Mouse (Mus musculus): ENCODE results near the gene Efcab12. TPM values are rescaled to one million over a fixed set of nuclear protein-coding genes. Genes with fewer than 3 reads are reported as not detected.

The Efcab12 gene
- polyA plus RNA-seq (2012; rRNA removed), result 0.12 and 0.13 TPM in 2 replicates

DNA sequence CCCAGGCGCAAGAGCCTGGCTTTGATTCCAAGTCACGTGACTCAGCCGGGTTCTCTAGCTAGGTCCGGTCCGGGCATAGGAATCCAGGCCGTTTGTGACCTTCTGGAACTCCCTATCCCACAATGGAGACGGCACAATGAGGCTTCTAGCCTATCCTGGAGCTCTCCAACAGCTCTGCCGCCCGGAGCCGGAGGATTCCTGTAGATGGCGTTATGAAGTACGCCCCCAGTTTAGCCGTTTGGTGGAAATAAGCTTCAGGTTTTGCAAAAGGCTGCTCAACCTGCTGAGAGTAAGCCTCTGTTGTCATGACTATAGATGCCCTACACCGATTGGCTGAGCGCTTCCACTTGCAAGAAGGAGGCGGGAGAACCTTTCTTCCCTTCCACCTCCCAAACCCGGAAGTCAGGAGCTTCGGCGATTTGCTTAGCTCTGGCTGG lies at the start of gene Efcab12:
Gene Efcab12 (minus strand): TSS at position 252 of the 437 bp plus-strand sequence.

DNA sequence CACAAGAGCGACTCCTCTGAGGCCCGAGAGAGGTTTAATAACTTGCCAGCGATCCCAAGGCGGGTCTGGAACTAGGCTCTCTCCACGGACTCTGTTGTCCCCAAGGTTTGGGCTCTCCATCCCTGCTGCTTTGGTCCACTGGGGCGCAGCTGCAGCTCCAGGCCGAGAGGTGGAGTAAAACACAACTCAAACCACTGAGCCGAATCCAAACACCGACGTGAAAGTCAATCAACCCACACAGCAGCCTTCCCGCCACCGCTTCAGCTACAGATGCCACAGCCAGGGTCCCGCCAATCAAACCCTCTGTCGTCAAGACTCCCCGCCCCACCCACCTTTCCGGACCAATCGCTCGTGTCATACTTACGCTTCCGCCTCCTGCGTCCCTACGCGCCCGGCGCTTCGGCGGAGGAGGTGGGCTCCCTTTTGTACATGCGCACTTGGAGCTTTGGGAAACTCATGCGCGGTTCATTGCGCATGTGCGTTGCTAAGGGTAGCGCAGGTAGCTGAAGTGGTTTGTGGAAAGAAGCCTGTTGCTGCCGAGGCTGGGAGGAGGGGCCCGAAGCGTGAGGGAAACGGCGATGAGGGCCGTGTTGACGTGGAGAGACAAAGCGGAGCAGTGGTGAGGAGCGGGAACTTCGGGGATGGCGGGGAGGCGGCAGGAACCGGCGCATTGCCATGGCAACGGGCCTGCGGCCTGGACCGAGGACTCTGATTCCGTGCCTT lies 15.0 kb upstream of the Efcab12 start, which contains the start of the genes Mbd4 and Ift122:
Gene Mbd4 (minus strand): TSS at position 281 of the 723 bp plus-strand sequence.
Gene Ift122 (plus strand): TSS at position 380 of the 723 bp plus-strand sequence.

DNA sequence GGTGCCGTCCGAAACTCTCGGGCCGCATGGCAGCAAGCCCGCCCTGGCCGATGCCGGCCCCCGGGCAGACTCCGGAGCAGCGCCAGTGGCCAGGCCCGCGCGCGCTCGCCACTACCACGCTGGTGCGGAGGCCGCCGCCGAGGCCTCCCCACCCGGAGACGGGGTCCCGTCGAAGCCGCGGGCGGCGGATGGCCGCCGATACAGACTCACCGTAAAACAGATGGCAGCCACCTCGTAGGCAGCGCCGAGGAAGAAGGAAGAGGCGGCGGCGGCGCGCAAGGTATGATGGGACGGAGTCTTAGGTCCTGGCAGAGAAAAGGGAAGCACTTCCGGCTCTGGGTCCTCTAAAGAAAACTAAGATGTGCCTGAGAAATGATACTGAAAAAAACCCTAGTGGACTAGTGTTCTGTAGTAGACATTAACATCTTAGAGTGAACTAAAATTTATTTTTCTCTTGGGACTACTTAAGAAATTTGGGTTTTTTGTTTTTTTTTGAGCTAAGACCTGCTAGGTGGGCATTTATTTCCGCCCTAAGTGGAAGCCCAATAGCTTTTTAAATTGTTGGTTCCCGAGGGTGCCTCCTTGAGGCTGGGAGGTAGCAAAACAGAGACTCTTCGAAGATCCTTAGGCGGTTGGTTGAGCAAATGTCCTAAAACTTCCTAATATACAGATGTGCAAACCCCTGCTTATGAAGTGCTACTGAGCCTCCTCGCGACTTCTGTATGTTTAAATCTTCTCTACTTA lies 29.6 kb downstream of the Efcab12 start, which contains the start of gene Rpl32:
Gene Rpl32 (minus strand): TSS at position 260 of the 744 bp plus-strand sequence.

DNA sequence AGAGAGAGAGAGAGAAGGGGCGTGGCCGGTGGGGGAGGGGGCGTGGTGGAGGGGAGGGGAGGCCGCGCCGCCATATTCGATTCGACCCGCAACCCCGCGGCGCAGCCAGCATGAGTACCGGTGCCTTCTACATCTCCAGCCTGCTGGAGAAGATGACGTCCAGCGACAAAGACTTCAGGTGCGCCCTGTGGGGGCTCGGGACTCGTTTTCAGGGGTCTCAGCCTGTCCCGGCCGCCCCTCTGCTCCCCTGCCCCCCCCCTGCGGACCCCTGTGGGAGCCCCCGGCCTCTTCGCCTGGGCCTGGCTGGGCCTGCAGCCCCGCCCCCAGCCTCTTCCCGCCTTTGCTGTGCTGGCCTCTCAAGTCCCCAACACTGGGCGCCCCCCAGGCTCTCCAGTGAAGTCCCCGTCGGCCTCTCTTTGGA lies 63.7 kb downstream of the Efcab12 start, which contains the start of gene Cand2:
Gene Cand2 (plus strand): TSS at position 38 of the 421 bp plus-strand sequence.

DNA sequence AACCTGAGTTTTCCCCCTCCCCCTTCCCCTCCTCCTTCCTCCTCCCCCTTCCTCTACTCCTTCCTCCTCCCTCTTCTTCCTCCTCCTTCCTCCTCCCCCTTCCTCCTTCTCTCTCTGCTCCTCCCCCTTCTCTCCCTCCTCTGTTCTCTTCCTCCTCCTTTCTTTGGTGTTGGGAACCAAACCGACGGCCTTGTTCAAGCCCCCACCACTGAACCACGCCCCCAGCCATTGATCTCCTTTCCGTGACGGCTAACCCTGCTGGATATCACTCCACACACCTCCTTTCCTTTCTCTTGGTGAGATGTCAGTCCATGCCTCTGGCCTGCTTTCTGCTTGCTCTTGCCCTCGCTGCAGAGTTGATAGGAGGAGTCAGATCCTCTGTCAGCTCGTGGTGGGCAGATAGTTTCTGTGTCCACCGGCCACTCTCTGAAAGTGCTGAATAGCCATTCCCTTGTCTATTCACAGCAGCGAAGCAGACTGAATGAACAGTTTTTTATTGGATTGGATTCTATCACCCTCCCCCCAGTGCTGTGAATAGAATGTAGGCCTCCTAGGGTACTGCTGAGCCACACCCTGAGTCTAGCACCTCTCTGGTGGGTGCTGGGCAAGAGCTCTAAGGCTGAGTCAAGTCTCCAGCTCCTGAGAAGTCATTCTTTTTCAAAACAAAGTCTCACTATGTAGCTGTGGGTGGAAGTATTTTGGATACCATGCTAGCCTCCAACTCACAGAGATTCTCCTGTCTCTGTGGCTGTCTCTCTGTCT lies 76.0 kb downstream of the Efcab12 start, which contains the start of gene Tmem40:
Gene Tmem40 (minus strand): TSS at position 416 of the 762 bp plus-strand sequence.

Other genes starting within 250 kb of the Efcab12 start
- gene Mkrn2os, start 245.8 kb downstream of the Efcab12 start, polyA plus RNA-seq (2012; rRNA removed), result 21.7 and 29.0 TPM in 2 replicates
- gene Mkrn2, start 236.5 kb downstream of the Efcab12 start, polyA plus RNA-seq (2012; rRNA removed), result 11.6 and 15.1 TPM in 2 replicates
- 58.9 and 66.0 TPM in 2 replicates for gene Raf1, start 161.8 kb downstream of the Efcab12 start, polyA plus RNA-seq (2012; rRNA removed)
- 23.6 and 25.5 TPM in 2 replicates for gene Tmem40, start 76.0 kb downstream of the Efcab12 start, polyA plus RNA-seq (2012; rRNA removed)
- 1.2 and 1.4 TPM in 2 replicates for gene Cand2, start 63.9 kb downstream of the Efcab12 start, polyA plus RNA-seq (2012; rRNA removed)
- gene Rpl32, start 29.7 kb downstream of the Efcab12 start, polyA plus RNA-seq (2012; rRNA removed), result 1,768 and 1,872 TPM in 2 replicates
- gene Mbd4, start 15.0 kb upstream of the Efcab12 start, polyA plus RNA-seq (2012; rRNA removed), result 3.7 and 3.9 TPM in 2 replicates
- 2.0 TPM in 2 replicates for gene Ift122, start 15.1 kb upstream of the Efcab12 start, polyA plus RNA-seq (2012; rRNA removed)
- 0.04 and 0.05 TPM in 2 replicates for gene Rho, start 93.3 kb upstream of the Efcab12 start, polyA plus RNA-seq (2012; rRNA removed)
- gene H1foo, start 106.5 kb upstream of the Efcab12 start, polyA plus RNA-seq (2012; rRNA removed), result not detected in 2 replicates
- 17.9 and 23.0 TPM in 2 replicates for gene Plxnd1, start 156.6 kb upstream of the Efcab12 start, polyA plus RNA-seq (2012; rRNA removed)